Mouse (Mus musculus) stomach, postnatal 0 days (tissue): ENCODE data around the gene Rfx7. TPM values are rescaled to one million over a fixed set of nuclear protein-coding genes. Genes with fewer than 3 reads are reported as not detected.

Experiments
- ATAC-seq: fragments of 200-750 bp; cut with Nextera tagmentation; 2 replicates; pipeline ENCODE4 v1.8.0; 2017; ENCODE audit not compliant: low FRiP score, low TSS enrichment
- DNase-seq: peaks from one replicate; pipeline ENCODE4 v3.0.0-alpha.2; 2016; ENCODE audit warnings: low spot score
- H3K27ac ChIP-seq: fragments of 300-500 bp; sonication (generic); replicated peaks from 2 replicates; pipeline ENCODE4 v1.5.1; 2014; ENCODE audit warnings: mild to moderate bottlenecking, control low read depth
- H3K27me3 ChIP-seq: fragments of 300-500 bp; sonication (generic); 2 replicates; pipeline ENCODE4 v1.6.1; 2014; ENCODE audit warnings: low read length; ENCODE audit not compliant: control insufficient read depth, insufficient read depth
- H3K36me3 ChIP-seq: fragments of 300-500 bp; sonication (generic); 2 replicates; pipeline ENCODE4 v1.6.1; 2014; ENCODE audit warnings: low read length, mixed read lengths; ENCODE audit not compliant: control insufficient read depth, insufficient read depth
- H3K4me1 ChIP-seq: fragments of 300-500 bp; sonication (generic); replicated peaks from 2 replicates; pipeline ENCODE4 v1.6.1; 2014; ENCODE audit warnings: antibody characterized with exemption; ENCODE audit not compliant: control insufficient read depth, insufficient read depth
- H3K4me2 ChIP-seq: fragments of 300-500 bp; sonication (generic); replicated peaks from 2 replicates; pipeline ENCODE4 v1.6.1; 2014; ENCODE audit warnings: low read depth, mild to moderate bottlenecking, control low read depth, moderate library complexity
- H3K4me3 ChIP-seq: fragments of 300-500 bp; sonication (generic); 2 replicates; pipeline ENCODE4 v1.5.1; 2014; ENCODE audit warnings: low read depth, low read length, control low read depth
- H3K9ac ChIP-seq: fragments of 300-500 bp; sonication (generic); 2 replicates; pipeline ENCODE4 v1.6.1; 2014; ENCODE audit warnings: mild to moderate bottlenecking, low read length, control low read depth, mixed read lengths
- H3K9me3 ChIP-seq: fragments of 300-500 bp; sonication (generic); 2 replicates; pipeline ENCODE4 v1.6.1; 2016; ENCODE audit warnings: low read length; ENCODE audit not compliant: control insufficient read depth
- CTCF ChIP-seq: IDR thresholded peaks from 2 replicates; pipeline ENCODE4 v1.5.1; 2016; ENCODE audit warnings: antibody characterized with exemption, low read depth, mild to moderate bottlenecking, moderate library complexity
- EP300 ChIP-seq: optimal IDR thresholded peaks from 2 replicates; pipeline ENCODE3; 2016; ENCODE audit warnings: antibody characterized with exemption
- WGBS: fragments of 180-500 bp; shearing (Covaris S2); extraction: QIAGEN DNeasy Blood & Tissue Kit; methylation state at CpG from one replicate; pipeline ENCODE4 v1.1.7; 2014; 5-methylcytosine and 5-hydroxymethylcytosine counted together
- polyA plus RNA-seq: library from polyadenylated mRNA; unstranded; fragments of >200 nt; fragmentation: Nextera tagmentation; extraction: Ambion mirVana; gene quantifications from 2 replicates; pipeline ENCODE4 v1.2.1, GENCODE M21; 2015

The Rfx7 gene
- polyA plus RNA-seq, 1 experiment from 2014 or later, result 4.5 TPM

DNA sequence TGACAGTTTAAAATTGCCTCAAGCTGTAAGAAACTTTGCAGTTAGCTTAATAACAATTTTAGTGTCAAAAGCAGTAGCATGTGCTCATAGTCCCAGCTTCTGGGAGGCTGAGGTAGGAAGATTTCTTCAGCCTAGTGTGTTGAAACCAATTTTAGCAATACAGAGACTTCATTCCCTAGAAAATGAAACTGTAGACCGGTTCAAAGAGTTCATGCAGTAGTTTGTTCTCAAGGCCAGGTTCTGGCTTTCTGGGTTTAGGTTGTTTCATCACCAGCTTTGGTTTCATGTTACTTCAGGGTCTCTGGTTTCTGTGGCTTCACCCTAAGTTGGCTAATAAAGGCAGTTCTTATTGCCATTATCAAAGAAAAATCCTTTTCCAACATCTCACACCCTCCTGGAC lies 91.6 kb downstream of the Rfx7 start:
- no peaks in the 10 kb centered on the region for H3K9me3 ChIP-seq
- H3K4me2 ChIP-seq, result no peak overlapping the region
- peaks cover under 1% of the 10 kb centered on the region; the same call in 1 of the 2 replicates for H3K36me3 ChIP-seq
- no peaks in the 10 kb centered on the region for H3K27me3 ChIP-seq
- ATAC-seq, result no peak
- DNase-seq, result no peak
- no peak overlapping the region for H3K27ac ChIP-seq
- no peak for TF ChIP-seq CTCF
- TF ChIP-seq EP300, result no peak
- no peak overlapping the region for H3K9ac ChIP-seq
- H3K4me3 ChIP-seq, result no peak overlapping the region
- 84% methylated on average over 1 of the region's 1 CpGs for WGBS
- H3K4me1 ChIP-seq, result no peaks in the 10 kb centered on the region

DNA sequence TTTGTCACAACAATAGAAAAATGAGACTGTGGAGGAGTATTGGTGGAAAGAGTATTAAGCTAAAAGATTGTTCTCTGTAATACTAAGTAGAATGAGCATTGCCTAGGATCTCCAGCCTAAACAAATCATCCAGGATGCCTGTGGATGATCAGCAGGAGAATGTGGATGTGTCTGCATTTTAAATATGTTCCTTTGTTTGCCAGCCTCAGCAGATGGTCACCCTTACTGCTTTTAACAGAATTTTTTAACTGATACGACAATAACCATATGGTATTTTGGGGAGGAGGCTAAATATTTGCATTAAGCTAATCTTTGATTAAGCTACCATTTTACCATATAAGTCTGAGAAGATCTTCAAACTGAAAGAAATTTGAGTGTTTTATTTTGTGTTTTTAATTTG lies 95.6 kb downstream of the Rfx7 start:
- Histone ChIP-seq H3K4me2 (no peak overlapping the region), H3K36me3 (no peaks in the 10 kb centered on the region; the same call in 1 of the 2 replicates), H3K4me3 (no peak overlapping the region), H3K4me1 (no peaks in the 10 kb centered on the region), H3K27me3 (no peaks in the 10 kb centered on the region), H3K9me3 (no peaks in the 10 kb centered on the region), H3K27ac (no peak overlapping the region), H3K9ac (no peak overlapping the region)
- TF ChIP-seq EP300 (no peak), CTCF (no peak)
- DNase-seq, result no peak
- no peak for ATAC-seq
- 34% methylated on average over 1 of the region's 1 CpGs for WGBS

DNA sequence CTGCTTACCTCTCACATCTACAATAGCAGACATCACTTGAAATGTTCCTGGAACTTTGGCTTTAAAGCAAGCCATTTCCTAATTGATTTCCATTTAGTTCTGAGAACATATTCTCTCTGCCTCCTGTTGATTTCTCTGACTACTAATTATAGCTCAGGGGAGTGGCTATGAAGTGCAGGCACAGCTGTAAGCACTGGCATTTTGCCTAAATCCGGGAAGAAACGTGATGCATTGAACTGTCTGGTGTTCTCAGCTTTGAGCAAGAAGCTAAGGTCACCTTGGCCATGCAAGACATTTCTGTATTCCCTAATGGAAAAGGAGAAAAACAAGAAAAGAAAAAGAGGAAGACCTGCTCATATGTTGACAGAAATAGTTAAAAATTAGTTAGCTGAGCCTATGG lies 96.6 kb downstream of the Rfx7 start:
- Histone ChIP-seq H3K4me2 (no peak overlapping the region), H3K9ac (no peak overlapping the region), H3K4me3 (no peak overlapping the region), H3K4me1 (no peaks in the 10 kb centered on the region), H3K27me3 (no peaks in the 10 kb centered on the region), H3K36me3 (no peaks in the 10 kb centered on the region), H3K9me3 (no peaks in the 10 kb centered on the region), H3K27ac (no peak overlapping the region)
- TF ChIP-seq CTCF, result no peak
- no peak for TF ChIP-seq EP300
- ATAC-seq (peak; percentile 65; the same call in 1 of the 2 replicates), DNase-seq (peak; percentile 34)
- WGBS, result 1% methylated on average over 2 of the region's 2 CpGs

DNA sequence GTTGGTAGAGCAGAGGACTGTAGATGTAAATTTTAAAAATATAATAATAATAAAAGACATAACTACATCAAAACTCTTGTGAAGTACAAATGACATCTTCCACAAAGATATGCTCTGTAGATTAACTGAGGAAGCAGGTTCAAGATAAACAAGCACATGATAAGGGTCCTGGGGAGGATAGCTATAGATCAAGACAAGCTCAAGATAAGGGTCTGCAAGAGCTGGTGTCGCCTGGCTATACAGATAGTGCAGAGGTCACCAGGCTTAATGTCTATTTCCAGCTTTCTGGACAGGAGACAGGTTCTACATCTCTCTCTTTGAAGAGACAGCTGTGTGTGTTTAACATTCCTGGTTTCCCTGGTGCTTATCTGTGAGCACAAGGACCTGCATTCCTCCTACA lies 100.2 kb downstream of the Rfx7 start:
- Histone ChIP-seq H3K27me3 (no peaks in the 10 kb centered on the region), H3K4me3 (no peak overlapping the region), H3K9me3 (no peaks in the 10 kb centered on the region), H3K4me2 (no peak overlapping the region), H3K27ac (no peak overlapping the region), H3K9ac (no peak overlapping the region), H3K4me1 (no peaks in the 10 kb centered on the region), H3K36me3 (no peaks in the 10 kb centered on the region)
- no peak for DNase-seq
- no peak for ATAC-seq
- TF ChIP-seq EP300, result no peak
- TF ChIP-seq CTCF, result no peak
- WGBS, result 36% methylated on average over 1 of the region's 1 CpGs

DNA sequence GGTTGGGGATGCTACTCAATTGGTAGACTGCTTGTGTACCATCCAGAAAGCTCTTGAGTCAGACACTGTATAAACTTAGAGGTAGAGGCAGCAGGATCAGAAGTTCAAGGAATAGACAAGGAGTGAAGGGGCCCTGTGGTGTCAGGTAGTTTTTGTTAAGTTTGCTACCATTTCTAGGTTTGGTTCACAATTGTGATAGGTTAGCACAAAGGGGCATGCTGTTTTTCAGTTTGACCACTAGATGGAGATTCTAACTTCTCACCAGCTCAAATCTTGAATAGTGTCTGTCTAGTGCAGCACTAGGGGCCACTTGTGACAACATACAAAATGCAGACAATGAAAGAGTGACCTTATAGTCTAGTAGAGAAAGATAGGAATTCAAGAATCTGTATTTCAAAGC lies 103.1 kb downstream of the Rfx7 start:
- Histone ChIP-seq H3K36me3 (no peaks in the 10 kb centered on the region), H3K9me3 (no peaks in the 10 kb centered on the region), H3K27me3 (no peaks in the 10 kb centered on the region), H3K4me3 (no peak overlapping the region), H3K27ac (no peak overlapping the region), H3K4me1 (no peaks in the 10 kb centered on the region), H3K9ac (no peak overlapping the region), H3K4me2 (no peak overlapping the region)
- ATAC-seq (no peak), DNase-seq (no peak)
- TF ChIP-seq EP300, result no peak
- peak; percentile 88 for TF ChIP-seq CTCF

DNA sequence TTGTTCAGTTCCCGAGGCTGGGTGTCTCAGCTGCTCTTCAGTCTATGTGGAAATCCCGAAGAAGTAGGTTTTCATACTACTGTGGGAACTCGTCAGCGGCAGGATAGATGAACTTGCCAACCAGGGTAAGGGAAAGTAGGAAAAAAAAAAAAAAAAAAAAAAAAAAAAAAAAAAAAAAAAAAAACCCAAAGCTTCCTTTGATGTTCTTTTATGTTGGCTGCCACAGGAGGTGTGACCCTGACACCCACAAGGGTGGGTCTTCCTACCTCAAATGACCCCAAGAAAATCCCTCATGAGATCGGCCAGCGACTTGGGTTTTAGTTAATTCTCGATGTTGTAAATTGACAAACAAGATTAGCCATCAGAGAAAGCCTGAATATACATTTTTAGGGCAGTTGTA lies 104.5 kb downstream of the Rfx7 start:
- 79% methylated on average over 7 of the region's 7 CpGs for WGBS
- TF ChIP-seq CTCF (no peak), EP300 (no peak)
- ATAC-seq, result no peak
- DNase-seq, result no peak
- Histone ChIP-seq H3K4me1 (peaks cover 8% of the 10 kb centered on the region; the same call in 1 of the 2 replicates), H3K4me2 (no peak overlapping the region), H3K27me3 (no peaks in the 10 kb centered on the region), H3K36me3 (no peaks in the 10 kb centered on the region), H3K27ac (no peak overlapping the region), H3K9ac (no peak overlapping the region), H3K4me3 (no peak overlapping the region), H3K9me3 (no peaks in the 10 kb centered on the region)
